Mouse (Mus musculus) hindbrain, postnatal 0 days (tissue): ENCODE results near the gene Cubn. TPM values are rescaled to one million over a fixed set of nuclear protein-coding genes. Genes with fewer than 3 reads are reported as not detected.

ENCODE experiments used
- ATAC-seq: fragments of 200-750 bp; cut with Nextera tagmentation; 2 replicates; pipeline ENCODE4 v1.8.0; 2017; ENCODE audit warnings: mild to moderate bottlenecking, moderate TSS enrichment, moderate library complexity
- DNase-seq: peaks from one replicate; pipeline ENCODE4 v3.0.0-alpha.2; 2015; ENCODE audit warnings: low spot score
- H3K27ac ChIP-seq: fragments of 300-500 bp; sonication (generic); 2 replicates; pipeline ENCODE4 v1.5.1; 2014; ENCODE audit warnings: mild to moderate bottlenecking
- H3K27me3 ChIP-seq: fragments of 300-500 bp; sonication (generic); 2 replicates; pipeline ENCODE4 v1.6.1; 2014; ENCODE audit warnings: low read length, mixed read lengths; ENCODE audit not compliant: insufficient read depth
- H3K36me3 ChIP-seq: fragments of 300-500 bp; sonication (generic); 2 replicates; pipeline ENCODE4 v1.6.1; 2014; ENCODE audit warnings: low read length, mixed read lengths; ENCODE audit not compliant: insufficient read depth
- H3K4me1 ChIP-seq: fragments of 300-500 bp; sonication (generic); 2 replicates; pipeline ENCODE4 v1.6.1; 2014; ENCODE audit warnings: antibody characterized with exemption, low read length, mixed read lengths; ENCODE audit not compliant: insufficient read depth
- H3K4me2 ChIP-seq: fragments of 300-500 bp; sonication (generic); 2 replicates; pipeline ENCODE4 v1.6.1; 2014; ENCODE audit warnings: low read depth, mild to moderate bottlenecking, low read length, moderate library complexity, mixed read lengths
- H3K4me3 ChIP-seq: fragments of 300-500 bp; sonication (generic); 2 replicates; pipeline ENCODE4 v1.5.1; 2014; ENCODE audit warnings: low read length
- H3K9ac ChIP-seq: fragments of 300-500 bp; sonication (generic); replicated peaks from 2 replicates; pipeline ENCODE4 v1.6.1; 2014; ENCODE audit warnings: mild to moderate bottlenecking, low read length, moderate library complexity, mixed read lengths
- H3K9me3 ChIP-seq: fragments of 300-500 bp; sonication (generic); 2 replicates; pipeline ENCODE4 v1.6.1; 2016; ENCODE audit warnings: low read length, mixed read lengths
- CTCF ChIP-seq: IDR thresholded peaks from 2 replicates; pipeline ENCODE4 v1.5.1; 2016; ENCODE audit warnings: antibody characterized with exemption, control low read depth, low read depth
- WGBS: fragments of 180-500 bp; shearing (Covaris S2); extraction: QIAGEN DNeasy Blood & Tissue Kit; methylation state at CpG from one replicate; pipeline ENCODE4 v1.1.7; 2014; 5-methylcytosine and 5-hydroxymethylcytosine counted together
- polyA plus RNA-seq: library from polyadenylated mRNA; unstranded; fragments of >200 nt; fragmentation: Nextera tagmentation; extraction: Ambion mirVana; gene quantifications from 2 replicates; pipeline ENCODE4 v1.2.1, GENCODE M21; 2015
- total RNA-seq: library from RNA; depleted of rRNA; stranded (reverse); fragments of >200 nt; gene quantifications from 2 replicates; pipeline ENCODE4 v1.2.3, GENCODE M21; 2014

The Cubn gene
- total and polyA plus RNA-seq, 2 experiments from 2014 or later: 0.41 to 1.6 TPM

DNA sequence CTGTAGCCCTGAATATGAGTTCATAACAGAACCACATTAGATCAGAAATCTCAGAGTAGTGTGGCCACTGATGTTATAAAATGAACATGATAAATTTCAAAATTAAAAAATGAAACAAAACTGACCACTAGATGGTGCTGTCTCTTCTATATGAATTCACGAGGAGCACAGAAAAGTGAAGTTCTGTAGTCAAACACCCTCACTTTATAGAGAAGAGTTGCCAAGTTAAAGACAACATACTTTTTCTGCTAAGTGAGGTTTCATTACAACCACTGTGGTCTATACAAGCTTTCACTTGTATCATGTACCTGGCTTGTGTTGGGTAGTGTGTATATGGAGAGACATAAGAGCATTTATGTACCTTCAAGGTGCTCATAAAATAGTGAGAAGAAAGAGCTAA is 201.0 kb downstream of the Cubn start:
- Histone ChIP-seq H3K27me3 (no peaks in the 10 kb centered on the region), H3K9ac (no peak overlapping the region), H3K36me3 (no peaks in the 10 kb centered on the region), H3K9me3 (no peaks in the 10 kb centered on the region), H3K4me2 (no peak overlapping the region), H3K27ac (no peak overlapping the region), H3K4me3 (no peak overlapping the region), H3K4me1 (no peaks in the 10 kb centered on the region)
- TF ChIP-seq CTCF: peak; percentile 69
- ATAC-seq (0 out of 2 replicates have a peak, but pooled peaks have one; percentile 32), DNase-seq (peak; percentile 90)
- WGBS: 0% methylated on average over 1 of the region's 1 CpGs

DNA sequence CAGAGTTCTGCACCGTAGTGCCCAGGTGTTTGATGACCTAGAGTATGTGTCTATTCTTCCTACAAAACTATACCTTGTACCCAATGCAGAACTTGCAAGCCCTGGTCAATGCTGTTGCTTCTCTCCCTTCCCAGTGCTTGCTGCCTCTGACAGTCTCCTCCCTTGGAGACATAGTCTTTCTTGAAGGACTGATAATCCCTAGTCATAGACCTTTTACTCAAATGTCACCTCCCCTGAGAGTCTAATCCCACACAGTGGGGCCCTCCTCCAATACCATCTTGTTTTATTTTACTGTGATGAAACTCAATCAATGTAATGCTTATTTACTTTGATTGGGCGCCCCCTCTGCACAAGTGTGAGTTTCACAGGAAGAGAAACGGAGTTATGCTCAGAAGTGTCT is 201.5 kb downstream of the Cubn start:
- no peaks in the 10 kb centered on the region for H3K9me3 ChIP-seq
- H3K27me3 ChIP-seq: no peaks in the 10 kb centered on the region
- no peak overlapping the region for H3K27ac ChIP-seq
- ATAC-seq (no peak), DNase-seq (no peak)
- TF ChIP-seq CTCF: no peak
- H3K4me3 ChIP-seq: no peak overlapping the region
- H3K4me1 ChIP-seq: no peaks in the 10 kb centered on the region
- H3K4me2 ChIP-seq: no peak overlapping the region
- WGBS: 76% methylated on average over 3 of the region's 3 CpGs
- no peak overlapping the region for H3K9ac ChIP-seq
- H3K36me3 ChIP-seq: no peaks in the 10 kb centered on the region

DNA sequence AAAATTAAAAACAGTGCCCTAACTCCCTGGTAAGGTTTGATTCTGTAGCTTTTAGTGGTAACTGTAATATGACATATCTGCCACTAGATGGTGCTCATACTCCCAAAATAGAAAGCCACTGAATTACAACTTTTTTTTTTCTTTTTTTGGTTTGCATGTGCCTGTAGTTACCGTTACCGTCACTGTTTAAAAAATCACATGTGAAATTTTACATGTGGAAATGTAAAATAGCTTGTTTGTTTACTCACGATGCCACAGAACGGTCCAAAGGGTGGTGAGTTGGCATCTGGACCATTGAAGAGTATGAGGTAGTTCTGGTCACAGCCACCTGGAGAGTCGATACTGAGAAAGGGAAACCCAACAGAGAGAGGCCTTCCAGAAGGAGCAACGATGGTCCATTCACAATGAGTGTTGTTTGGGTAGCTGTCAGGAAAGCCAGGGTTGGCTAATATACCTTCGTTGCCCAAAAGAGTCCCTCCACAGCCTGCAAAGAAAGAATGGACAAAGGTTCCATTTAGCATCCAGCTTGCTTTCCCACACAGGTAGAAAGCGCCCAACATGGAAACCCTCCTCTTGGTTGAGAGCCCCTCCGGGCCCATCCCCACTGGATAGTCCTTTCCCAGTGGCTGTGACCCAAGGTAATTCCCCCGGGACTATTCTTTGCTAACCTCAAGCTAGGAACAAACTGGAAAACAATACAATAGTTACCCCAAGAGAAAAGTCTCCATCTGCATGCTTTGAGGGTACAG is 213.3 kb downstream of the Cubn start:
- no peak overlapping the region for H3K9ac ChIP-seq
- peak; percentile 57 for DNase-seq
- no peak overlapping the region for H3K4me2 ChIP-seq
- peak; percentile 52; the same call in 1 of the 2 replicates for ATAC-seq
- no peaks in the 10 kb centered on the region for H3K36me3 ChIP-seq
- peak; percentile 75 for TF ChIP-seq CTCF
- H3K27me3 ChIP-seq: no peaks in the 10 kb centered on the region
- H3K27ac ChIP-seq: no peak overlapping the region
- H3K9me3 ChIP-seq: no peaks in the 10 kb centered on the region
- no peak overlapping the region for H3K4me3 ChIP-seq
- H3K4me1 ChIP-seq: no peaks in the 10 kb centered on the region
- WGBS: 53% methylated on average over 10 of the region's 10 CpGs

DNA sequence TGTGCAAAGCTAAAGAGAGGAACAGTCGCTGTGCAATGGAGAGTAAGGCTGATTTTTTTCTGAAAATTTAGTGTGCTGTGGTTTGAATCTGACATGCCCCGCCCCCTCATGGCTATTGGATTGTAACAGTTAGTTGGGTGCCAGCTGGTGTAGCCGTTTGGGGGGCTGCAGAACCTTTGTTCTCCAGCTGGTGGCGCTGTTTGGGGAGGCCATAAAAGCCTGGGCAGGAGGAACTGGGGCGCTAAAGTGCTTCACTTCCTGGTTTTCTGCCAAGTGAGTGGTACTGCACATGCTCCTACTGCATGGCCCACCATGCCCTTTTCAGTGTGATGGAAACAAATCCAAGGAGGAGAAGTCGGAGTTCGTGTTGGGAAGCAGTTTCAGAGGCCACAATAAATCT is 215.7 kb downstream of the Cubn start:
- ATAC-seq (no peak), DNase-seq (no peak)
- H3K27ac ChIP-seq: no peak overlapping the region
- H3K36me3 ChIP-seq: no peaks in the 10 kb centered on the region
- WGBS: 54% methylated on average over 7 of the region's 7 CpGs
- H3K9ac ChIP-seq: no peak overlapping the region
- no peaks in the 10 kb centered on the region for H3K9me3 ChIP-seq
- no peak overlapping the region for H3K4me3 ChIP-seq
- no peak overlapping the region for H3K4me2 ChIP-seq
- no peaks in the 10 kb centered on the region for H3K27me3 ChIP-seq
- TF ChIP-seq CTCF: peak; percentile 30
- H3K4me1 ChIP-seq: peaks cover 2% of the 10 kb centered on the region; the same call in 1 of the 2 replicates

DNA sequence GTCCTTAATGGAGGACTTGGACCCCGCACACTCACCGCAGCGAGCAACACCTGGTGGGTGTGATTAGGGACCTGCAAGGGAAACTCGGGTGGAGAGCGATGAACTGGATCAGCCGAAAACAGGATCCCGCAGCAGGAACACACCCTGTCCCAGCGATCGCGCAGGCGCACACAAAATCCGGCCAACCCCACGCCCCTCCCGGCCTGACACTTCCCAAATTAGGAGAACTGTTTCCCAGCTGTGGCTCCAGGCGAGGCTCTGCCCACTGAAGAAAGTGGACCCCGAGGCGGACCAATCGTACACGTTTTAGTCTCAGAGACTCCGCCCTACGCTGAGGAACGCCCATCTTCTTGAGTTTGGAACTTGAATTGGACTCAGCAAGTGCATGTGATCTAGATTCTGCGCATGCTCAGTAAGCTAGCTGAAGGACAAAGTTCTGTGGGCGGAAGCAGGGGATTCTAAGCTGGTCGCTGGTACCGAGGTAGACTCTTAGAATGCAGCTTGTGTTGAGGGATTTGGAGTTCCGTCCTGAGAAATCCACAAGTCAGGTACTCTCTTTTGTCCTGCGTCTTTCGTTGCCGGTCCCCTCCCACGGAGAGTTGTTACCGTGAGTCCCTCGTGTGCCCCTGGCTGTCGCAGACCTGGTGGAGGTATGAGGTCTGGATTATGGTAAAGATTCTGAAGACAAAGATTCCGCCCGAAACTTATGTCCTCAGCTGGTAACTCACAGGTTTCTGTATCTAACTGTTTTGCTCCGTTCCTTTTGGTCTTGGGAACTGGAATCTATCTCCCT is 220.3 kb downstream of the Cubn start, which contains the start of gene Rsu1:
Gene Rsu1, minus strand, starts transcription at position 251 of the 793 bp plus-strand sequence.
- H3K36me3 ChIP-seq: no peaks in the 10 kb centered on the region
- WGBS: under 1% methylated on average over 37 of the region's 37 CpGs
- peak within 1 kb of the TSS; percentile 60 for H3K4me3 ChIP-seq
- H3K4me2 ChIP-seq: peak within 1 kb of the TSS; percentile 93
- no peak; the same call in 1 of the 2 replicates for TF ChIP-seq CTCF
- ATAC-seq (peak; percentile 99), DNase-seq (peak; percentile 99)
- H3K27me3 ChIP-seq: no peaks in the 10 kb centered on the region
- H3K9me3 ChIP-seq: no peaks in the 10 kb centered on the region
- peaks cover 12% of the 10 kb centered on the region for H3K4me1 ChIP-seq
- H3K27ac ChIP-seq: peak within 1 kb of the TSS; percentile 64; the same call in 1 of the 2 replicates
- H3K9ac ChIP-seq: peak within 1 kb of the TSS; percentile 64

DNA sequence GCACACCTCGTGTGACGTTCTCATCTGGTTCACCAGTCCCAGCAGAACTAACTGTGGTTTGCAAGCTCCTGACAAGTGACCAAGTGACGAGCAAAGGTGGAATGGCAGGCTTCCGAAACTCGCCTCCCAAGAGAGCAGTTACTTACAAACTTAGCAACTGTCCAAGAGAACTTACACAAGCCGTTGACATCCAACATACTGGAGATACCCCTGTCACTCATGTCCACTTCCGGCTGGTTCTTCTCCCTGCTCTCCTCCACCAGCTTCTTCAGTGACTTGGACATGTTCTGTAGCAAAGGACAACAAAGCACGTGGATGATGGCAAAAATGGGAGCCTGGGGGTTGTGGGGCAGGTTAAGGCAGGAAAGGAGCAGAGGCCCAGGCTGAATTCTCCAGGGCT is 220.9 kb downstream of the Cubn start:
- no peak for ATAC-seq
- WGBS: 45% methylated on average over 8 of the region's 8 CpGs
- H3K4me1 ChIP-seq: peaks cover 12% of the 10 kb centered on the region

More for the DNA sequence above, 220.9 kb downstream of the Cubn start:
- Histone ChIP-seq H3K27me3 (no peaks in the 10 kb centered on the region), H3K27ac (peak overlapping the region; percentile 64; the same call in 1 of the 2 replicates), H3K4me3 (peak overlapping the region; percentile 60), H3K9me3 (no peaks in the 10 kb centered on the region), H3K36me3 (no peaks in the 10 kb centered on the region), H3K4me2 (peak overlapping the region; percentile 93), H3K9ac (peak overlapping the region; percentile 64)
- DNase-seq: peak; percentile 33
- TF ChIP-seq CTCF: no peak
